Mouse (Mus musculus) embryonic facial prominence, embryonic 14.5 days (tissue): ENCODE measurements around the gene Pgghg. TPM values are rescaled to one million over a fixed set of nuclear protein-coding genes. Genes with fewer than 3 reads are reported as not detected.

ENCODE experiments used
- ATAC-seq: fragments of 200-750 bp; cut with Nextera tagmentation; 2 replicates; pipeline ENCODE4 v1.8.0; 2017; ENCODE audit warnings: low read depth, moderate number of reproducible peaks, moderate TSS enrichment
- DNase-seq: peaks from one replicate; pipeline ENCODE4 v3.0.0-alpha.2; 2015; ENCODE audit warnings: low spot score
- H3K27ac ChIP-seq: fragments of 300-500 bp; sonication (generic); replicated peaks from 2 replicates; pipeline ENCODE4 v1.5.1; 2014; ENCODE audit warnings: low read depth, mild to moderate bottlenecking, low read length, moderate library complexity
- H3K27me3 ChIP-seq: fragments of 300-500 bp; sonication (generic); replicated peaks from 2 replicates; pipeline ENCODE4 v1.6.1; 2014; ENCODE audit warnings: low read length; ENCODE audit not compliant: control insufficient read depth, insufficient read depth
- H3K36me3 ChIP-seq: fragments of 300-500 bp; sonication (generic); 2 replicates; pipeline ENCODE4 v1.6.1; 2014; ENCODE audit warnings: low read length, mixed read lengths; ENCODE audit not compliant: control insufficient read depth, insufficient read depth
- H3K4me1 ChIP-seq: fragments of 300-500 bp; sonication (generic); 2 replicates; pipeline ENCODE4 v1.6.1; 2014; ENCODE audit warnings: antibody characterized with exemption, low read length; ENCODE audit not compliant: control insufficient read depth, insufficient read depth
- H3K4me2 ChIP-seq: fragments of 300-500 bp; sonication (generic); 2 replicates; pipeline ENCODE4 v1.6.1; 2014; ENCODE audit warnings: low read depth, mild to moderate bottlenecking, low read length, moderate library complexity, mixed read lengths
- H3K4me3 ChIP-seq: fragments of 300-500 bp; sonication (generic); 2 replicates; pipeline ENCODE4 v1.5.1; 2014; ENCODE audit warnings: low read depth, mild to moderate bottlenecking, low read length
- H3K9ac ChIP-seq: fragments of 300-500 bp; sonication (generic); 2 replicates; pipeline ENCODE4 v1.6.1; 2014; ENCODE audit warnings: low read depth, mild to moderate bottlenecking, low read length, moderate library complexity, mixed read lengths
- H3K9me3 ChIP-seq: fragments of 300-500 bp; sonication (generic); 2 replicates; pipeline ENCODE4 v1.6.1; 2016; ENCODE audit warnings: low read length; ENCODE audit not compliant: control insufficient read depth
- WGBS: fragments of 180-500 bp; shearing (Covaris S2); extraction: QIAGEN DNeasy Blood & Tissue Kit; methylation state at CpG from one replicate; pipeline ENCODE4 v1.1.7; 2014; 5-methylcytosine and 5-hydroxymethylcytosine counted together
- polyA plus RNA-seq: library from polyadenylated mRNA; unstranded; fragments of >200 nt; fragmentation: Nextera tagmentation; extraction: Ambion mirVana; gene quantifications from 2 replicates; pipeline ENCODE4 v1.2.1, GENCODE M21; 2014

Pgghg gene
- polyA plus RNA-seq, 1 experiment from 2014 or later = 22.7 TPM

DNA sequence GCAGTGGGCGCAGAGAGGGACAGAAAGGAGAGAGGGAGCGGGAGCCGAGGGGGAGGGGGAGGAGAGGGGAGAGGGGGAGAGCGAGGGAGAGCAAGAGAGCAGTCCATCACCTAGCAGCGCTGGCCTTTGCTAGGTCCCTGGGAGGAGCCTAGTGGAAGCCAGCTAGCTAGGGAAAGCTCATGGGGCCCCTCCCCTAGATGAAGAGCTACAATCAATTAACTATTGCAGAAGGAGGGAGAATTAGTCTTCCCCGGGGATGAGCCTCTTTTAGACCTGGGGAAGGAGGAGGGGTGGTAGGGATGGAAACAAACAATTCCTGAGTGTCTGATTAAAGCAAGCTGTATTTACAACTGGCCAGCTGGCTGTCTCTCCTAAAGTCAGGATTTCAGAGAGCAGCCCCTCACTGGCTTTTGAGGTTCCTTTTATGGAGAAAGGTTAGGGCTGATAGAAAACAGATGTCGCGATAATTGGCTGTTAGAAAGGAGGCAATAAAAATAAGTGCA lies 1.5 kb upstream of the Pgghg start:
- DNase-seq = peak; percentile 90
- no peak overlapping the region for H3K4me3 ChIP-seq
- H3K4me1 ChIP-seq = peaks cover 19% of the 10 kb centered on the region
- 6% methylated on average over 8 of the region's 8 CpGs for WGBS
- H3K27ac ChIP-seq = peak overlapping the region; percentile 85
- H3K36me3 ChIP-seq = no peaks in the 10 kb centered on the region; the same call in 1 of the 2 replicates
- ATAC-seq = peak; percentile 43; the same call in 1 of the 2 replicates
- H3K27me3 ChIP-seq = no peaks in the 10 kb centered on the region
- H3K9me3 ChIP-seq = no peaks in the 10 kb centered on the region
- peak overlapping the region; percentile 43 for H3K4me2 ChIP-seq
- H3K9ac ChIP-seq = no peak overlapping the region

DNA sequence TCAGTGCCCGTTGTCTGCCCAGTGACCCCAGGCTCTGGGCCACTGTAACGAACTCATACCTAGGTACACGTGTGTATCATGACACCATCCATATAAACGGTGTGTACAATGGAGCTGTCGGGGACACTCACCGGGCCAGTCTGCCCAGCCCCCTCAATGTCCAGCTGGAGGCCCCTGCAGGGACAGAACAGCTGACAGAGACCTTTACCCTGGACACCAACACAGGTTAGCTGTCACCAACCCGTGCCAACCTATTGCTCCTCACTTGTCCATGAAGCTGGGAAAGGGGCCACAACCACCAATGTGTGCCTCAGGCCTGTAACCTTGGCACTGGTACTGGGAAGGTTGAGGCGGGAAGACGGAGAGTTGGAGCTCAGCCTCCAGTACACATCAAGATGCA lies 1.1 kb downstream of the Pgghg start:
- peak overlapping the region; percentile 97 for H3K27ac ChIP-seq

GRCm38 (mm10) chr7:140942811-140943210 lies 1.6 kb downstream of the Pgghg start:
- H3K4me3 ChIP-seq = no peak overlapping the region
- ATAC-seq (no peak), DNase-seq (no peak)
- no peaks in the 10 kb centered on the region for H3K9me3 ChIP-seq
- H3K36me3 ChIP-seq = peaks cover 31% of the 10 kb centered on the region
- no peaks in the 10 kb centered on the region for H3K27me3 ChIP-seq
- peak overlapping the region; percentile 78 for H3K4me2 ChIP-seq
- 86% methylated on average over 10 of the region's 10 CpGs for WGBS
- H3K4me1 ChIP-seq = peaks cover 19% of the 10 kb centered on the region
- H3K27ac ChIP-seq = peak overlapping the region; percentile 97
- 0 out of 2 replicates have a peak overlapping the region, but pooled peaks have one; percentile 0 for H3K9ac ChIP-seq

More for the DNA sequence above, 1.1 kb downstream of the Pgghg start:
- ATAC-seq = no peak
- H3K4me1 ChIP-seq = peaks cover 19% of the 10 kb centered on the region
- H3K36me3 ChIP-seq = peaks cover 26% of the 10 kb centered on the region
- peak overlapping the region; percentile 83 for H3K9ac ChIP-seq
- 50% methylated on average over 9 of the region's 9 CpGs for WGBS
- H3K4me2 ChIP-seq = peak overlapping the region; percentile 78
- no peak for DNase-seq
- peak overlapping the region; percentile 56 for H3K4me3 ChIP-seq
- no peaks in the 10 kb centered on the region for H3K9me3 ChIP-seq
- H3K27me3 ChIP-seq = no peaks in the 10 kb centered on the region

GRCm38 (mm10) chr7:140943356-140943755 lies 2.2 kb downstream of the Pgghg start:
- Histone ChIP-seq H3K4me1 (peaks cover 19% of the 10 kb centered on the region), H3K4me2 (no peak overlapping the region), H3K36me3 (peaks cover 36% of the 10 kb centered on the region), H3K4me3 (no peak overlapping the region), H3K9me3 (no peaks in the 10 kb centered on the region), H3K27ac (no peak overlapping the region), H3K9ac (0 out of 2 replicates have a peak overlapping the region, but pooled peaks have one; percentile 0), H3K27me3 (no peaks in the 10 kb centered on the region)
- WGBS = 77% methylated on average over 4 of the region's 4 CpGs
- DNase-seq = no peak
- ATAC-seq = no peak

DNA sequence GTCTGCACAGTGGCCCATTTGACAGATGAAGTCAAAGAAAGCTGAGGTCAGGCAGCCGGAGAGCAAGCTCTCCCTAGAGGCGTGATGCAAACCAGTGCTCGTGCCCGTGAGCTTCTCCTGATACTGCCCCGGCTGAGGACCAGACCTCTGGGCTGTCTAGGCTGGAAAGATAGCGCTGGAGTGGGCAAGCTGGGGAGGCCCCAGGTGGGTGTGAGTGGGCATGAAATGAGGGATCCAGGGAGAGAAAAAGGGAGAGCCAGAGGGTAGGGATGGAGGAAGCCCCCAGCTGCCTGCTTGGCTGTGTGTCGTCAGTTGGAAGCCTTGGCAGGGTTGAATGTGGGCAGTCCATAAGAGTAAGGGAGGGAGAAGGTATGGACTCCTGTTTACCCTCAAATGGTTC lies 3.0 kb downstream of the Pgghg start:
- Histone ChIP-seq H3K36me3 (peaks cover 45% of the 10 kb centered on the region), H3K27ac (no peak overlapping the region)
- WGBS = 85% methylated on average over 7 of the region's 7 CpGs

DNA sequence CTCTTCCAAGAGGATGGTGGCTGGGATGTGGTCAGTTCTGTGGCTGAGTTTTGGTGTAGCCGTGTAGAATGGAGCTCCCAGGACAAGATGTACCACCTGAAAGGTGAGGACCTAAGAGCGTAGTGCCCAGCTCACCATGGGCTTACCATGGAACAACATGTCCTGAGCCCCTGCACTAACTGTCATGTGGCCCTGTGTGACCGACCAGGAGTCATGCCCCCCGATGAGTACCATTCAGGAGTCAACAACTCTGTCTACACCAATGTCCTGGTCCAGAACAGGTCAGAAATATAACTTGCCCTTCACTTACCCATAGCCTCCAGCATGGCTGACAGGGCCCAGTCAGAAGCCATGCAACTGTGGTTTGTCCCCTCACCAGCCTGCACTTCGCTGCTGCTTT lies 4.1 kb downstream of the Pgghg start:
- WGBS = 87% methylated on average over 5 of the region's 5 CpGs
- H3K27ac ChIP-seq = no peak overlapping the region
- H3K36me3 ChIP-seq = peaks cover 54% of the 10 kb centered on the region
- no peak overlapping the region for H3K9ac ChIP-seq
- H3K27me3 ChIP-seq = no peaks in the 10 kb centered on the region
- H3K4me1 ChIP-seq = peaks cover 7% of the 10 kb centered on the region
- ATAC-seq (no peak), DNase-seq (no peak)
- no peak overlapping the region for H3K4me2 ChIP-seq
- H3K4me3 ChIP-seq = no peak overlapping the region
- H3K9me3 ChIP-seq = no peaks in the 10 kb centered on the region

More for the DNA sequence above, 3.0 kb downstream of the Pgghg start:
- no peak overlapping the region for H3K4me3 ChIP-seq
- no peak for ATAC-seq
- no peak for DNase-seq
- no peak overlapping the region for H3K4me2 ChIP-seq
- no peaks in the 10 kb centered on the region for H3K9me3 ChIP-seq
- peaks cover 12% of the 10 kb centered on the region for H3K4me1 ChIP-seq
- H3K27me3 ChIP-seq = no peaks in the 10 kb centered on the region
- no peak overlapping the region for H3K9ac ChIP-seq

- Histone ChIP-seq H3K36me3 (peaks cover 54% of the 10 kb centered on the region), H3K9ac (no peak overlapping the region), H3K27me3 (no peaks in the 10 kb centered on the region), H3K9me3 (no peaks in the 10 kb centered on the region), H3K4me2 (no peak overlapping the region), H3K4me3 (no peak overlapping the region), H3K4me1 (peaks cover 14% of the 10 kb centered on the region), H3K27ac (no peak overlapping the region)
- ATAC-seq = no peak
- DNase-seq = no peak
- WGBS = 90% methylated on average over 10 of the region's 10 CpGs
Measured at GRCm38 (mm10) chr7:140946311-140946710, 5.1 kb downstream of the Pgghg start.

DNA sequence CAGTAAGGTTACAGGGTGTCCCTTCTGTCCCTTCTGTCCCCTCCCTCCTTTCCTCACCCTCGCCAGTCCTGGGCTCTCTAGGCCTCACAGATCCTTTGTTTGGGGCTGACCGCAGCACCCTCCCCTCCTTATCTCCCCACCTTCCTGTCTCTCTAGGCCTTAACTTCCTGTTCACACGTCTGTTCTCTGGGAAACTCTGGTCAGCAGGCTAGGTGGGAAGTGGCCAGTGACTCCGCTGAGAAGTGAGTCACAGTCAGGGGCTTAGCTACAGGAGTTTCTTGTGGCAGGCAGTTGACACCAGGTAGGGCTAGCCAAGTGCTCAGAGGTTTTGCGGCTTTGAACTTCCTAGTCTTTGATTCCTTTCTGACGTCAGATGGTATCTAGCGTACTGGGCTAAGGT lies 5.8 kb downstream of the Pgghg start:
- no peak for ATAC-seq
- H3K36me3 ChIP-seq = peaks cover 54% of the 10 kb centered on the region
- WGBS = 66% methylated on average over 7 of the region's 7 CpGs

GRCm38 (mm10) chr7:140948161-140948560 lies 7.0 kb downstream of the Pgghg start:
- no peak overlapping the region for H3K4me3 ChIP-seq
- no peaks in the 10 kb centered on the region for H3K9me3 ChIP-seq
- DNase-seq = no peak
- 84% methylated on average over 8 of the region's 8 CpGs for WGBS
- 0 out of 2 replicates have a peak overlapping the region, but pooled peaks have one; percentile 2 for H3K4me2 ChIP-seq
- H3K9ac ChIP-seq = no peak overlapping the region
- no peak overlapping the region for H3K27ac ChIP-seq
- H3K27me3 ChIP-seq = no peaks in the 10 kb centered on the region
- H3K36me3 ChIP-seq = peaks cover 63% of the 10 kb centered on the region
- peaks cover 16% of the 10 kb centered on the region; the same call in 1 of the 2 replicates for H3K4me1 ChIP-seq
- ATAC-seq = no peak

More for the DNA sequence above, 5.8 kb downstream of the Pgghg start:
- Histone ChIP-seq H3K27me3 (no peaks in the 10 kb centered on the region), H3K27ac (no peak overlapping the region), H3K9me3 (no peaks in the 10 kb centered on the region), H3K9ac (0 out of 2 replicates have a peak overlapping the region, but pooled peaks have one; percentile 34), H3K4me1 (peaks cover 16% of the 10 kb centered on the region), H3K4me3 (no peak overlapping the region), H3K4me2 (no peak overlapping the region)
- no peak for DNase-seq
